Mouse (Mus musculus) hindbrain, embryonic 12.5 days (tissue): Measurements from ENCODE around the gene Glycam1. TPM values are rescaled to one million over a fixed set of nuclear protein-coding genes. Genes with fewer than 3 reads are reported as not detected.
A peak's percentile ranks its signal among the peaks of the same experiment; 100 is the strongest.

Experiments used
- ATAC-seq: fragments of 200-750 bp; cut with Nextera tagmentation; 2 replicates; pipeline ENCODE4 v1.8.0; 2017; ENCODE audit warnings: moderate TSS enrichment; ENCODE audit not compliant: low FRiP score
- H3K27ac ChIP-seq: fragments of 300-500 bp; sonication (generic); 2 replicates; pipeline ENCODE4 v1.5.1; 2016; ENCODE audit warnings: mild to moderate bottlenecking
- H3K27me3 ChIP-seq: fragments of 300-500 bp; sonication (generic); 2 replicates; pipeline ENCODE4 v1.6.1; 2016; ENCODE audit warnings: mild to moderate bottlenecking
- H3K36me3 ChIP-seq: fragments of 300-500 bp; sonication (generic); 2 replicates; pipeline ENCODE4 v1.6.1; 2016; ENCODE audit warnings: mild to moderate bottlenecking
- H3K4me1 ChIP-seq: fragments of 300-500 bp; sonication (generic); 2 replicates; pipeline ENCODE4 v1.6.1; 2016
- H3K4me2 ChIP-seq: fragments of 300-500 bp; sonication (generic); replicated peaks from 2 replicates; pipeline ENCODE4 v1.6.1; 2016; ENCODE audit warnings: mild to moderate bottlenecking
- H3K4me3 ChIP-seq: fragments of 300-500 bp; sonication (generic); 2 replicates; pipeline ENCODE4 v1.5.1; 2016; ENCODE audit warnings: mild to moderate bottlenecking
- H3K9ac ChIP-seq: fragments of 300-500 bp; sonication (generic); 2 replicates; pipeline ENCODE4 v1.6.1; 2016; ENCODE audit warnings: mild to moderate bottlenecking, moderate library complexity
- H3K9me3 ChIP-seq: fragments of 300-500 bp; sonication (generic); replicated peaks from 2 replicates; pipeline ENCODE4 v1.6.1; 2016; ENCODE audit warnings: mild to moderate bottlenecking
- WGBS: fragments of 180-500 bp; shearing (Covaris S2); methylation state at CpG from one replicate; pipeline ENCODE4 v1.1.7; 2016; 5-methylcytosine and 5-hydroxymethylcytosine counted together
- polyA plus RNA-seq: library from polyadenylated mRNA; unstranded; fragments of >200 nt; fragmentation: Nextera tagmentation; extraction: Ambion mirVana; gene quantifications from 2 replicates; pipeline ENCODE4 v1.2.1, GENCODE M21; 2016

The Glycam1 gene
- polyA plus RNA-seq, 1 experiment from 2014 or later = not detected

DNA sequence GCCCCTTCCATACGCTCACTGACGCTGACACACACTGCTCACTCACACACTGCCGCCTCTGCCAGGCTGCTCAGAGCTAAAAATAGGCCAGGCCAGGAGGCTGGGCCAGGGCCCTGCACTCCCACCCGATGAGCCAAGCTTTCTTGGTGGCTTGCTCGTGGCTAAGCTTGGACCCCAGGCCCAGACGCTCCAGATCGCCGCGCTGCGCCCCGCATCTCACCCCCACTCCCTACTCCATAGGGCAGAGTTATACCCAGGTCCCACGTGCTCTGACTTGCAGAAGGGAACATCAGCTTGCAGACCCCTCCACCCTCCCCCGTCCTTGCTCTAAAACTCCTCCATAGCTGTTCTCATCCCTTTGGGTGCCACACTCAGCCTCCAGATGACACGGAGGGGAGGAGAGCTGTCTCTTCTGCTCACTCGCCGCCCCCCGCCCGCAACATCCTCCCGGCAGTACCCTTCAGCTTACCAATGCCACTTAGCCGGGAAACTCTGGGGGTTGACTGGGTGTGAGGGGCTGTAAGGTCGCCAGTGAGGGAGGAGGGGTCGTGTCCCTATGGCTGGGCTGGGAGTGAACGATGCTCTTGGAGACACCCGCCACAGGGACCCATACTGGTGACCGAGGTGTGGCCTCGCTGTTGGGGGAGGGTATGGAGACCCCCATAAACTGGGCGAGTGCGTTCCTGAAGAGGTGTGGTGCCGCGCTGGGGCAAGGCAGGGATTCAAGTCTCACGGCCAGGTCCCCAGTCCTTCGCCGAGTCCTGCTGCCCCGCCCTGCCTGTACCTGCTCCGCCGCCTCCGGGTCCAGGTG lies 27.7 kb downstream of the Glycam1 start:
- H3K36me3 ChIP-seq = no peaks in the 10 kb centered on the region
- H3K27me3 ChIP-seq = peaks cover 7% of the 10 kb centered on the region; the same call in 1 of the 2 replicates

DNA sequence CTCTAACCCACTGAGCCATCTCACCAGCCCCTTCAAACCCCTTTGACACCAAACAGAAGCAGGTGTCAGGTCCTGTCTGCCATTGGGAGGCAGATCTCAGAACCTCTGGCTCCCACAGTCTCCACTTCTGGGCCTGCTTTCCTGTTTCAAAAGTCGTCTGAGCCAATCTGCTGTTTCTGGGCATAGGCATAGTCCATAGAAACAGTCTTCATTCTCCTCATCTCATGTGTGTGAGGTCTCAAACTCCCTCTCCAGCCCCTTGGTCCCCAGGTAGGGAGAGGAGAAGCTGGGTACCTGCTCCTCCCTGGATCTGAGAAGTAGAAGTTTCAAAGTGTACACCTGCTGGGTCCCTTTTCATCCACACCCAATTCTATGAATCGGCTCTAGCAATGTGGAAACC lies 28.4 kb downstream of the Glycam1 start:
- peak overlapping the region; percentile 80 for H3K4me3 ChIP-seq
- no peaks in the 10 kb centered on the region for H3K36me3 ChIP-seq
- H3K4me1 ChIP-seq = peaks cover 23% of the 10 kb centered on the region
- peaks cover 7% of the 10 kb centered on the region; the same call in 1 of the 2 replicates for H3K27me3 ChIP-seq
- H3K9ac ChIP-seq = peak overlapping the region; percentile 85
- WGBS = 31% methylated on average over 2 of the region's 2 CpGs
- no peak for ATAC-seq
- peak overlapping the region; percentile 94 for H3K4me2 ChIP-seq
- H3K27ac ChIP-seq = no peak overlapping the region
- no peaks in the 10 kb centered on the region for H3K9me3 ChIP-seq

More for the DNA sequence above, 27.7 kb downstream of the Glycam1 start:
- under 1% methylated on average over 37 of the region's 37 CpGs for WGBS
- H3K4me3 ChIP-seq = peak overlapping the region; percentile 80
- H3K4me2 ChIP-seq = peak overlapping the region; percentile 94
- peak; percentile 68 for ATAC-seq
- H3K9me3 ChIP-seq = no peaks in the 10 kb centered on the region
- peaks cover 23% of the 10 kb centered on the region for H3K4me1 ChIP-seq
- H3K9ac ChIP-seq = peak overlapping the region; percentile 85
- peak overlapping the region; percentile 44; the same call in 1 of the 2 replicates for H3K27ac ChIP-seq

GRCm38 (mm10) chr15:103535786-103536185 lies 29.1 kb downstream of the Glycam1 start:
- Histone ChIP-seq H3K4me1 (peaks cover 23% of the 10 kb centered on the region), H3K27me3 (peaks cover 7% of the 10 kb centered on the region; the same call in 1 of the 2 replicates), H3K9me3 (no peaks in the 10 kb centered on the region), H3K4me2 (no peak overlapping the region), H3K4me3 (no peak overlapping the region), H3K36me3 (no peaks in the 10 kb centered on the region), H3K9ac (no peak overlapping the region), H3K27ac (no peak overlapping the region)
- no peak for ATAC-seq
- WGBS = 73% methylated on average over 1 of the region's 1 CpGs

GRCm38 (mm10) chr15:103535030-103535429 lies 29.9 kb downstream of the Glycam1 start:
- Histone ChIP-seq H3K4me1 (peaks cover 28% of the 10 kb centered on the region), H3K9me3 (no peaks in the 10 kb centered on the region), H3K36me3 (no peaks in the 10 kb centered on the region), H3K27ac (no peak overlapping the region), H3K4me2 (no peak overlapping the region), H3K27me3 (peaks cover 7% of the 10 kb centered on the region; the same call in 1 of the 2 replicates), H3K4me3 (no peak overlapping the region), H3K9ac (no peak overlapping the region)
- WGBS = 74% methylated on average over 2 of the region's 2 CpGs
- no peak for ATAC-seq

- 82% methylated on average over 7 of the region's 7 CpGs for WGBS
- no peak overlapping the region for H3K9ac ChIP-seq
- H3K27ac ChIP-seq = no peak overlapping the region
- H3K9me3 ChIP-seq = no peaks in the 10 kb centered on the region
- no peak overlapping the region for H3K4me3 ChIP-seq
- H3K4me2 ChIP-seq = no peak overlapping the region
- peaks cover 2% of the 10 kb centered on the region; the same call in 1 of the 2 replicates for H3K36me3 ChIP-seq
- H3K27me3 ChIP-seq = peaks cover 7% of the 10 kb centered on the region; the same call in 1 of the 2 replicates
- no peak for ATAC-seq
- peaks cover 35% of the 10 kb centered on the region for H3K4me1 ChIP-seq
Observed at GRCm38 (mm10) chr15:103534054-103534620, 30.7 kb downstream of the Glycam1 start.

DNA sequence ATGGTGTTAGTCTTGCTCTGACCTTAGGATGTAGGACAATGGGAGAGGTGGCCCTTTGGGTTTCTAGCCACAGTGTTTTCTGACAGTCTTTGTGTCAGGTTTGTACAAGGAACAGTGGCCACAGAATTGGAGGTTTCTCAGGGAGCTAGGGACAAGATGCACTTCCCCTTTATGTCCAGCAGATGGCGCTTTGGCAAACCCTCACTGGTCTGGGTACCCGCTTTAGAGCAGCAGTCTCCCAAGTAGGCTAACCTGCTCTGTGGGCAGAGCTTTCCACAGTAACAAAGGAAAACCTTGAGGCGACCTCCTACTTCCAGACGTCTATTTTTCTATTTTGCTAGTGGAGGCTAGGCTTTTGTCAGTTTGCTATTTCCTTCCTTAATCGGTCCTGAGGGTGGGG lies 34.5 kb downstream of the Glycam1 start:
- peak; percentile 73 for ATAC-seq
- Histone ChIP-seq H3K27ac (peak overlapping the region; percentile 71), H3K9ac (peak overlapping the region; percentile 35; the same call in 1 of the 2 replicates), H3K27me3 (no peaks in the 10 kb centered on the region), H3K36me3 (peaks cover 37% of the 10 kb centered on the region), H3K4me3 (no peak overlapping the region), H3K4me2 (no peak overlapping the region), H3K9me3 (no peaks in the 10 kb centered on the region), H3K4me1 (peaks cover 16% of the 10 kb centered on the region)
- 8% methylated on average over 5 of the region's 5 CpGs for WGBS

- Histone ChIP-seq H3K4me3 (no peak overlapping the region), H3K9ac (no peak overlapping the region), H3K4me1 (peaks cover 37% of the 10 kb centered on the region), H3K36me3 (peaks cover 54% of the 10 kb centered on the region), H3K27ac (peak overlapping the region; percentile 53; the same call in 1 of the 2 replicates), H3K4me2 (no peak overlapping the region), H3K27me3 (no peaks in the 10 kb centered on the region), H3K9me3 (no peaks in the 10 kb centered on the region)
- 34% methylated on average over 3 of the region's 3 CpGs for WGBS
- ATAC-seq = no peak
Observed at GRCm38 (mm10) chr15:103523156-103523555, 41.7 kb downstream of the Glycam1 start.

DNA sequence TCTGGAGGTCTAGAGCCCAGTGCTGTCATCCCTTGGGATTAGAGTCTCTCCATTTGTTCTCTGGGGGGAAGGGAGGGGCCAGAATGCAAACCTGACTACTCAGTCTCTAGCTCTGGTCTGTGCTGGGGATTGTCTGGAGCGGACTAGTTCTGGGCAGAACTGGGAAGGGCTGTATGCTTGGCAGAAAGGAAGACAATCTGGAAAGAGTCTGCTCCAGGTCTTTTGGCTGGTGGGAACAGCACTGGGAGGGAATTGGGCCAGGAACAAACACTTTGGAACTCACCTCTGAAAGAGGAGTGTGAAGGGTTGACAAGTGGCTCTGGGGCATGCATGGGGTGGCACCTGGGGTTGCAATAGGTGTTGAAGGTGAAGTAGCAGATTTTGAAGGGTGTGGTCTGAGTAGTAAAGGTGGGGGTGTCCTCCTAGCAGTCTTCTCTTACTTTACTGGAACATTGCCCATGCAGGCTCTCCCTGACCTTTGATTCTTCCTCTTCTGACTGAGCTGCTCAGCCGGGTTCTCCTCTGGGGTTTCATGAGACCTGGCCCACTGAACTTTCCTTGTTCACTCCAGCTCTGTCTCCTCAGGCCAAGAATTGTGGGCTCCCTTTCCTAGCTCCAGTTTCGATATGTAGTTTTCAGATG lies 42.3 kb downstream of the Glycam1 start:
- H3K9ac ChIP-seq = no peak overlapping the region
- H3K4me3 ChIP-seq = no peak overlapping the region
- H3K9me3 ChIP-seq = no peaks in the 10 kb centered on the region
- no peak for ATAC-seq
- 77% methylated on average over 3 of the region's 3 CpGs for WGBS
- H3K4me2 ChIP-seq = no peak overlapping the region
- H3K27me3 ChIP-seq = no peaks in the 10 kb centered on the region
- H3K4me1 ChIP-seq = peaks cover 39% of the 10 kb centered on the region
- H3K36me3 ChIP-seq = peaks cover 48% of the 10 kb centered on the region
- H3K27ac ChIP-seq = peak overlapping the region; percentile 53

DNA sequence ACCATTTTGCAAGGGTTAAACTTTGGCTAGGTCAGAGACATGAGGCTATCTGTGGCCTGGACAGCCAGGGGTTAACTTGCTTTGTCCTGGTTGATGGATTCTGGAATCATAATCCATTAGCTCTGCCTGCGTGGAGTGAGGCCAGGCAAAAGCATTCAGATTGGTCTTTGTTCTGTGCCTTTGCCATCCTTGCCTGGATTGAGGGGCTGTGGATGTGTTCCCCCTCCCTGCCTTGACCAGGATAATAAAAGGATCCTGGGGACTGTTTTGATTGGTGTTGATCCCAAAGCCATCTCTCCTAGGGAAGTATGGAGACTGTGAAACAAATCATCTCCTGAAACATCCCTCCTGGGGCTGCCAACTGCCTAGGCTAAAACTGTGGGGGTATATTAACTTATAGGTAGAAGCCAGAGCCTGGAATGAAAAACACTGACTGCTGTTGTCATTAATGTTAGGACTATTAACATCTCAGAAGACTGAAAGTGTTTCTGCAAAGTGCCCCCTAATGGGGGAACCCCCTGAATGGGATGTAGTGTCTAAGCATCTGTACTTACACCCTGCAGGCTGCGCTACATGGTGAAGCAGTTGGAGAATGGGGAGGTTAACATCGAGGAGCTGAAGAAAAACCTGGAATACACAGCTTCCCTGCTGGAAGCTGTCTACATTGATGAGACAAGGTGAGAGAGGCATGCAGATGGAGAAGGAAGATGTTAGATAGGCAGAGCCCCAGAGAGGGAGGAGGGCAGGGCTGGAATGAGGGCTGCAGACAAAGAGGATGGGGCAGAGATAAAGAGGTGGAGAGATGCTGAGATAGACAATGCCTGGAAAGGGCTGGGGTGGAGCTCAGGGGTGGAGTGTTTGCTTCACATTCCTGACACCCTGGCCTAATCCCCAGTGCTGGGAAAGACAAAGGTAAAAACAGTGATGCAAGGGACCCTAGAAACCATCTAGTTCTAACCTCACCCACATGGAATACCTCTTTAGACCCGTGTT lies 45.2 kb downstream of the Glycam1 start:
- no peak overlapping the region for H3K4me3 ChIP-seq
- H3K4me2 ChIP-seq = peak overlapping the region; percentile 29
- H3K27ac ChIP-seq = peak overlapping the region; percentile 95
- H3K27me3 ChIP-seq = no peaks in the 10 kb centered on the region
- ATAC-seq = peak; percentile 82
- peak overlapping the region; percentile 32; the same call in 1 of the 2 replicates for H3K9ac ChIP-seq
- H3K4me1 ChIP-seq = peaks cover 55% of the 10 kb centered on the region
- 13% methylated on average over 4 of the region's 4 CpGs for WGBS
- H3K9me3 ChIP-seq = no peaks in the 10 kb centered on the region
- peaks cover 22% of the 10 kb centered on the region for H3K36me3 ChIP-seq

GRCm38 (mm10) chr15:103518600-103519385 lies 46.1 kb downstream of the Glycam1 start:
- no peaks in the 10 kb centered on the region for H3K9me3 ChIP-seq
- no peak overlapping the region for H3K9ac ChIP-seq
- peaks cover 61% of the 10 kb centered on the region for H3K4me1 ChIP-seq
- ATAC-seq = peak; percentile 79
- H3K4me2 ChIP-seq = peak overlapping the region; percentile 29
- H3K27ac ChIP-seq = peak overlapping the region; percentile 95
- H3K4me3 ChIP-seq = no peak overlapping the region
- WGBS = 4% methylated on average over 5 of the region's 5 CpGs
- peaks cover 13% of the 10 kb centered on the region for H3K36me3 ChIP-seq
- no peaks in the 10 kb centered on the region for H3K27me3 ChIP-seq

GRCm38 (mm10) chr15:103514914-103515313 lies 50.0 kb downstream of the Glycam1 start:
- Histone ChIP-seq H3K27me3 (no peaks in the 10 kb centered on the region), H3K9me3 (no peaks in the 10 kb centered on the region), H3K9ac (peak overlapping the region; percentile 47; the same call in 1 of the 2 replicates), H3K4me1 (peaks cover 49% of the 10 kb centered on the region), H3K4me3 (no peak overlapping the region), H3K36me3 (peaks cover 2% of the 10 kb centered on the region; the same call in 1 of the 2 replicates), H3K27ac (peak overlapping the region; percentile 13; the same call in 1 of the 2 replicates), H3K4me2 (peak overlapping the region; percentile 49)
- 45% methylated on average over 3 of the region's 3 CpGs for WGBS
- no peak for ATAC-seq
